Mouse (Mus musculus): ENCODE data around the gene Spred2. TPM values are rescaled to one million over a fixed set of nuclear protein-coding genes. Genes with fewer than 3 reads are reported as not detected.

The Spred2 gene
- total and polyA plus RNA-seq, 3 experiments = 7.8 to 76.0 (median 25.9) TPM

DNA sequence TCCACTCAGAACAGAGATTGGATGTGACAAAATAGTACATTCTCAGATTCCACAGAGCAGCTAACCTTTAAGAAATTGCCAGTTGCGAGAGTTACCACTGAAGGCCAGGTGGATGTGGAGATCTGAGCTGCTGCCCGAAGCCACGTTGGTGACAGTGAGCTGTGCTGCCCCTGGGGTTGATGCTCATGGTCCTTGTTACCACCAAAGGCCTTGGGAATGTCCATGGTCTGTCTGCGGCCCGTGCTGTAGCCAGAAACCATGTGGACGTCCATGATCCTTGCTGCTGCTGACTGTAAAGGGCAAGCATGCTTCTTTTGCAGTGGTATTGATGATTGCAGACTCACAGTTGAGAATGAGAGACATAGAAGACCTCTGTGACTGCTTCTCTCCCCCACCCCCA is 104.2 kb downstream of the Spred2 start:
- H3K4me3 ChIP-seq (ENCODE audit: control insufficient read depth in 1 of 2, insufficient read depth in 1 of 2, low read depth in 2 of 2, low read length in 2 of 2) = no peak overlapping the region
- no peak overlapping the region for H3K9ac ChIP-seq (ENCODE audit: control insufficient read depth, low read depth, low read length, poor library complexity, severe bottlenecking)
- no peaks in the 10 kb centered on the region for H3K79me2 ChIP-seq (ENCODE audit: control insufficient read depth, insufficient read depth, low read length, poor library complexity)
- no peaks in the 10 kb centered on the region; a peak in 1 of 4 replicates for H3K36me3 ChIP-seq (ENCODE audit: control insufficient read depth in 1 of 2, insufficient read depth in 2 of 2, low read length in 2 of 2)
- H3K27me3 ChIP-seq (ENCODE audit: control insufficient read depth in 1 of 2, insufficient read depth in 2 of 2, low read length in 2 of 2) = no peaks in the 10 kb centered on the region
- DNase-seq (ENCODE audit: low read depth, low spot score) = no peak
- H3K4me1 ChIP-seq (ENCODE audit: control insufficient read depth in 1 of 2, insufficient read depth in 2 of 2, low read length in 2 of 2) = 0 out of 4 replicates have a peak, but pooled peaks cover 0 to under 1% of the 10 kb centered on the region in 2 experiments
- TF ChIP-seq SIN3A (IDR thresholded peaks at IDR 0.05; ENCODE audit: low read length) = no peak
- no peak for TF ChIP-seq ZMIZ1 (IDR thresholded peaks at IDR 0.05; ENCODE audit: low read depth, low read length)
- no peak for TF ChIP-seq BHLHE40 (IDR thresholded peaks at IDR 0.05; ENCODE audit: borderline replicate concordance, low read depth, low read length)
- TF ChIP-seq USF2 (IDR thresholded peaks at IDR 0.05; ENCODE audit: borderline replicate concordance in 1 of 2, insufficient read depth in 1 of 2, low read depth in 1 of 2, low read length in 2 of 2) = no peak
- no peak for TF ChIP-seq CTCF (IDR thresholded peaks at IDR 0.05 in 2 of 3, conservative IDR thresholded peaks at IDR 0.05 in 1 of 3; ENCODE audit: control insufficient read depth in 1 of 3, insufficient read depth in 1 of 3, low read depth in 2 of 3, low read length in 3 of 3, poor library complexity in 1 of 3, severe bottlenecking in 1 of 3)
- no peak for TF ChIP-seq MAX (IDR thresholded peaks at IDR 0.05; ENCODE audit: low read length)
- no peak for TF ChIP-seq TBP (IDR thresholded peaks at IDR 0.05; ENCODE audit: low read depth, low read length)
- no peak for TF ChIP-seq GABPA (IDR thresholded peaks at IDR 0.05; ENCODE audit: low read depth, low read length)
- no peak for TF ChIP-seq ZNF384 (IDR thresholded peaks at IDR 0.05; ENCODE audit: low read depth, low read length)
- TF ChIP-seq ZC3H11A (IDR thresholded peaks at IDR 0.05; ENCODE audit: low read depth, low read length) = no peak
- TF ChIP-seq MAFK (IDR thresholded peaks at IDR 0.05; ENCODE audit: borderline replicate concordance, low read depth, low read length) = no peak
- TF ChIP-seq MXI1 (IDR thresholded peaks at IDR 0.05; ENCODE audit: low read depth, low read length) = no peak
- no peak for TF ChIP-seq UBTF (IDR thresholded peaks at IDR 0.05; ENCODE audit: borderline replicate concordance, insufficient read depth, low read depth, low read length)
- TF ChIP-seq MEF2A (IDR thresholded peaks at IDR 0.05; ENCODE audit: extremely low read depth, insufficient replicate concordance, low read depth, low read length, poor library complexity, severe bottlenecking) = no peak
- no peak for TF ChIP-seq RAD21 (IDR thresholded peaks at IDR 0.05; ENCODE audit: low read depth, low read length)
- TF ChIP-seq CHD2 (IDR thresholded peaks at IDR 0.05; ENCODE audit: low read length) = no peak
- no peak for TF ChIP-seq CHD1 (IDR thresholded peaks at IDR 0.05; ENCODE audit: low read depth, low read length)
- TF ChIP-seq MYB (IDR thresholded peaks at IDR 0.05; ENCODE audit: low read depth, low read length) = no peak
- no peak for TF ChIP-seq ZKSCAN1 (IDR thresholded peaks at IDR 0.05; ENCODE audit: low read depth, low read length)
- H3K9me3 ChIP-seq (replicated peaks; ENCODE audit: insufficient read depth, low read length) = no peaks in the 10 kb centered on the region
- no peak overlapping the region for H3K27ac ChIP-seq (ENCODE audit: control insufficient read depth, low read depth, low read length)

DNA sequence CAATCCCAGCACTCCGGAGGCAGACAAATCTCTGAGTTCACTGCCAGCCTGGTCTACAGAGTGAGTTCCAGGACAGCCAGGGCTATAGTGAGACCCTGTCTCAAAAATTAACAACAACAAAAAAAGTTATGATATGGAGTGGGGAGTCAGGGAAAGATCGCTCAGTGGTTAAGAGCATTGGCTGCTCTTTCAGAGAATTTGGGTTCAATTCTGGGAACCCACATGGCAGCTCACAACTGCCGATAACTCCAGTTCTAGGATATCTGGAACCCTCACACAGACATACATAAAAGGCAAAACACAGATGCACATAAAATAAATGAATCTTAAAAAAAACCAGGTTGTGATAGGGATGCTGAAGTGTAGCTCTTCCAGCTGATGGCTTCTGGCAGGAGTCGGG is 104.8 kb downstream of the Spred2 start:
- no peaks in the 10 kb centered on the region for H3K27me3 ChIP-seq (ENCODE audit: control insufficient read depth in 1 of 2, insufficient read depth in 2 of 2, low read length in 2 of 2)
- DNase-seq (ENCODE audit: low read depth, low spot score) = no peak
- H3K4me1 ChIP-seq (ENCODE audit: control insufficient read depth in 1 of 2, insufficient read depth in 2 of 2, low read length in 2 of 2) = no peaks in the 10 kb centered on the region
- no peaks in the 10 kb centered on the region for H3K79me2 ChIP-seq (ENCODE audit: control insufficient read depth, insufficient read depth, low read length, poor library complexity)
- TF ChIP-seq KAT2A (conservative IDR thresholded peaks at IDR 0.05; ENCODE audit: low read depth, low read length) = no peak
- TF ChIP-seq CHD2 (IDR thresholded peaks at IDR 0.05; ENCODE audit: low read length) = no peak
- TF ChIP-seq MAZ (IDR thresholded peaks at IDR 0.05; ENCODE audit: low read depth, low read length) = no peak
- TF ChIP-seq JUND (IDR thresholded peaks at IDR 0.05; ENCODE audit: low read depth, low read length) = no peak
- no peak for TF ChIP-seq ZNF384 (IDR thresholded peaks at IDR 0.05; ENCODE audit: low read depth, low read length)
- TF ChIP-seq ETS1 (IDR thresholded peaks at IDR 0.05; ENCODE audit: low read depth, low read length) = no peak
- TF ChIP-seq MYB (IDR thresholded peaks at IDR 0.05; ENCODE audit: low read depth, low read length) = no peak
- no peak for TF ChIP-seq MEF2A (IDR thresholded peaks at IDR 0.05; ENCODE audit: extremely low read depth, insufficient replicate concordance, low read depth, low read length, poor library complexity, severe bottlenecking)
- TF ChIP-seq MAFK (IDR thresholded peaks at IDR 0.05; ENCODE audit: borderline replicate concordance, low read depth, low read length) = no peak
- no peak for TF ChIP-seq NRF1 (IDR thresholded peaks at IDR 0.05; ENCODE audit: insufficient read depth, low read depth, low read length, poor library complexity, severe bottlenecking)
- no peak for TF ChIP-seq SMC3 (IDR thresholded peaks at IDR 0.05; ENCODE audit: low read depth, low read length)
- no peak for TF ChIP-seq TCF12 (IDR thresholded peaks at IDR 0.05; ENCODE audit: low read depth, low read length)
- TF ChIP-seq USF1 (IDR thresholded peaks at IDR 0.05; ENCODE audit: low read depth, low read length) = no peak
- H3K9ac ChIP-seq (ENCODE audit: control insufficient read depth, low read depth, low read length, poor library complexity, severe bottlenecking) = no peak overlapping the region
- no peaks in the 10 kb centered on the region; a peak in 1 of 4 replicates for H3K36me3 ChIP-seq (ENCODE audit: control insufficient read depth in 1 of 2, insufficient read depth in 2 of 2, low read length in 2 of 2)
- H3K4me3 ChIP-seq (ENCODE audit: control insufficient read depth in 1 of 2, insufficient read depth in 1 of 2, low read depth in 2 of 2, low read length in 2 of 2) = no peak overlapping the region
- H3K27ac ChIP-seq (ENCODE audit: control insufficient read depth, low read depth, low read length) = no peak overlapping the region
- H3K9me3 ChIP-seq (replicated peaks; ENCODE audit: insufficient read depth, low read length) = no peaks in the 10 kb centered on the region
